Mouse (Mus musculus): ENCODE data around the gene Map3k6. TPM values are rescaled to one million over a fixed set of nuclear protein-coding genes. Genes with fewer than 3 reads are reported as not detected.

Map3k6 gene
- total and polyA plus RNA-seq, 2 experiments from 2014 or later, result 2.7 to 13.8 TPM

DNA sequence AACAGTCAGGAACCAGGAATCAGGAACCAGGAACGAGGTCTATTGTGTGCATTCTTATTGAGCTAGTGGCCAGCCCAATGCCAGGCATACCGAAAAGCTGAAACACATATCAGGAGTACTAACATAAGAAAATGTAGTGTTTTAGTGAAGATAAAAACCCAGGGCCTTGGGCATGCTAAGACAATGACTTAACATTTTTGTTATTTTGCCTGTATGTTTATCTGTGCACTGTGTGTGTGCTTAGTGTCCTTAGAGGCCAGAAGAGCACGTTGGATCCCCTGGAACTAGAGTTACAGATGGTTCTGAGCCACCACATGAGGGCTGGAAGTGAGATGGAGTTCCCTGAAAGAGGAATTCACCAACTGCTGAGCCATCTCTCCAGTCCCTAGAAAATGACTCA is 44.7 kb downstream of the Map3k6 start:
- no peak for ATAC-seq (ENCODE audit: insufficient read depth, low read depth)
- Histone ChIP-seq H3K4me3 (ENCODE audit: low read depth, low read length) (no peak overlapping the region), H3K4me2 (ENCODE audit: low read depth, low read length) (no peak overlapping the region), H3K27me3 (ENCODE audit: control insufficient read depth, insufficient read depth, low read length) (no peaks in the 10 kb centered on the region), H3K9me3 (replicated peaks; ENCODE audit: control insufficient read depth, low read length) (no peaks in the 10 kb centered on the region), H3K27ac (ENCODE audit: low read depth) (no peak overlapping the region), H3K4me1 (ENCODE audit: control insufficient read depth, insufficient read depth) (0 out of 2 replicates have a peak, but pooled peaks cover 6% of the 10 kb centered on the region), H3K9ac (replicated peaks; ENCODE audit: low read depth, low read length) (no peak overlapping the region), H3K36me3 (replicated peaks; ENCODE audit: control insufficient read depth, insufficient read depth, low read length) (no peaks in the 10 kb centered on the region)
- TF ChIP-seq EP300 (IDR thresholded peaks at IDR 0.05; ENCODE audit: low read depth) (no peak), CTCF (IDR thresholded peaks at IDR 0.05; ENCODE audit: low read depth) (no peak)
- no peak for DNase-seq (ENCODE audit: low spot score)
- 65% methylated on average over 3 of the region's 3 CpGs for WGBS

DNA sequence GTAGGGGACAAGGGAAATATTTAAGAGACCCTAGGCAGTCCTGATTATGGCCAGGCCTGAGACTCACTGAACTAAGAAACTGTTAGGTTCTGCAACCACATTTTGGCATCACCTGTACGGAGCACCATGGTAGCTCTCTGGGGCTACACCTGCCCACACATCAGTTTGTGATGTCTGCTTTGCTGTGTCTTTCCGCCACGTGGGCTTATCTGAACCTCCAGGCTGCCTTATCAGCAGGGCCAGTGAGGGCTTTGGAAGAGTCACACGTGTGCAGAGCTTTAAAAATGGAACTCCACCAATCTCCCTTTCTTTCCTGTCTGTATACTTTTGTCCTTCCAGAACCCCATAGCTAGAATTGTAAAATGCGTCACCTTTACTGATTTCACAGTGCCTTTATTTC is 45.3 kb downstream of the Map3k6 start:
- 25% methylated on average over 5 of the region's 5 CpGs for WGBS

DNA sequence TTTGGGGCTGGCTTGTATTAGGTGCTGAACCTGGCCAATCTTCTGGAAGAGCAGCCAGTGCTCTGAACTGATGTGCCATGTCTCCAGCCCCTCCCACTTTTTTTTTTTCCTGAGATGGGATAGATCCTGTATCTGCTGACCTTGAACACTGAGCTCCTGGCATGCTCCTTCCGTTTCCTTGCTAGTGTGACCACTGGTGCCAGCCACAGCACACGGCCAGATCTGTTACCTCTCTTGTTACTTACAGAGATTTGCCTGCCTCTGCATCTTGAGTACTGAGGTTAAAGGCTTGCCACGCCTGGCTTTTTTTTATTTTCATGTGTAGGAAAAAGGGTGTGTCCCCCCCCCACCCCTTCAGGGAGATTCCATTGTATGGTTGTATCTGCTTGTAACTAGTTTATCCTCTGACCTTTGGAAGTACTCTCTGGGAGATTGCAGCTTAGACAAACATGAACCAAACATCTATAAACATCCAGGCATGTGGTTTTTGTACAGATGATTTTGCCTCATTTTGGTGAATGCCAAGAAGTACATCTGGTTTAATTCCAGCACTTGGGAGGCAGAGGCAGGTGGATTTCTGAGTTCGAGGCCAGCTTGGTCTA is 46.0 kb downstream of the Map3k6 start:
- Histone ChIP-seq H3K4me1 (ENCODE audit: control insufficient read depth, insufficient read depth) (0 out of 2 replicates have a peak, but pooled peaks cover 6% of the 10 kb centered on the region), H3K9me3 (replicated peaks; ENCODE audit: control insufficient read depth, low read length) (no peaks in the 10 kb centered on the region), H3K27ac (ENCODE audit: low read depth) (no peak overlapping the region), H3K4me3 (ENCODE audit: low read depth, low read length) (no peak overlapping the region), H3K4me2 (ENCODE audit: low read depth, low read length) (no peak overlapping the region), H3K27me3 (ENCODE audit: control insufficient read depth, insufficient read depth, low read length) (no peaks in the 10 kb centered on the region), H3K36me3 (replicated peaks; ENCODE audit: control insufficient read depth, insufficient read depth, low read length) (no peaks in the 10 kb centered on the region), H3K9ac (replicated peaks; ENCODE audit: low read depth, low read length) (no peak overlapping the region)
- TF ChIP-seq CTCF (IDR thresholded peaks at IDR 0.05; ENCODE audit: low read depth) (no peak), EP300 (IDR thresholded peaks at IDR 0.05; ENCODE audit: low read depth) (no peak)
- DNase-seq (ENCODE audit: low spot score), result no peak
- ATAC-seq (ENCODE audit: insufficient read depth, low read depth), result no peak
- WGBS, result 61% methylated on average over 4 of the region's 4 CpGs

More for the DNA sequence above, 45.3 kb downstream of the Map3k6 start:
- Histone ChIP-seq H3K27me3 (ENCODE audit: control insufficient read depth, insufficient read depth, low read length) (no peaks in the 10 kb centered on the region), H3K9me3 (replicated peaks; ENCODE audit: control insufficient read depth, low read length) (no peaks in the 10 kb centered on the region), H3K9ac (replicated peaks; ENCODE audit: low read depth, low read length) (no peak overlapping the region), H3K4me1 (ENCODE audit: control insufficient read depth, insufficient read depth) (0 out of 2 replicates have a peak, but pooled peaks cover 6% of the 10 kb centered on the region), H3K4me3 (ENCODE audit: low read depth, low read length) (no peak overlapping the region), H3K36me3 (replicated peaks; ENCODE audit: control insufficient read depth, insufficient read depth, low read length) (no peaks in the 10 kb centered on the region), H3K4me2 (ENCODE audit: low read depth, low read length) (no peak overlapping the region), H3K27ac (ENCODE audit: low read depth) (no peak overlapping the region)
- TF ChIP-seq CTCF (IDR thresholded peaks at IDR 0.05; ENCODE audit: low read depth), result no peak
- no peak for TF ChIP-seq EP300 (IDR thresholded peaks at IDR 0.05; ENCODE audit: low read depth)
- ATAC-seq (ENCODE audit: insufficient read depth, low read depth) (peak; percentile 36; the same call in 1 of the 2 replicates), DNase-seq (ENCODE audit: low spot score) (no peak)

DNA sequence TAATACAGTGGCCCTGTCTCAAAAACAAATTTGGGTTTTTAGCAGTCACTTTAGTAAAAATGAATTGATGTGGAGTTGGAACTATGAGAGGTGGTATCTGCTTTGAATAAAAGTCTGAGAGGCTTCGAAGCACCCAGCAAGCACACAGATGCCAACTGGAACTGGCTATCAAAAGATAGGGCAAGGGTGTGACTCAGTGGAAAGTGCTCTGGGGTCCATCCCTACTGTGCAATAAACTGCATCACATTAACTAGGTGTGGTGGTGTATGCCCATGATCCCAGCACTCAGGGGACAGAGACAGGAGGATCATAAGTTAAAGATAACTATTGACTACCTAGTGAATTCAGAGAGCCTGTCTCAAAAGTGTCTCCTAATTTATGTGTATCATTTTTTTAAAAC is 50.6 kb downstream of the Map3k6 start:
- Histone ChIP-seq H3K27ac (ENCODE audit: low read depth) (no peak overlapping the region), H3K4me3 (ENCODE audit: low read depth, low read length) (no peak overlapping the region), H3K9ac (replicated peaks; ENCODE audit: low read depth, low read length) (no peak overlapping the region), H3K4me2 (ENCODE audit: low read depth, low read length) (no peak overlapping the region), H3K4me1 (ENCODE audit: control insufficient read depth, insufficient read depth) (no peaks in the 10 kb centered on the region), H3K9me3 (replicated peaks; ENCODE audit: control insufficient read depth, low read length) (no peaks in the 10 kb centered on the region), H3K36me3 (replicated peaks; ENCODE audit: control insufficient read depth, insufficient read depth, low read length) (peaks cover 27% of the 10 kb centered on the region), H3K27me3 (ENCODE audit: control insufficient read depth, insufficient read depth, low read length) (no peaks in the 10 kb centered on the region)
- 83% methylated on average over 1 of the region's 1 CpGs for WGBS
- no peak for ATAC-seq (ENCODE audit: insufficient read depth, low read depth)
- DNase-seq (ENCODE audit: low spot score), result no peak
- TF ChIP-seq EP300 (IDR thresholded peaks at IDR 0.05; ENCODE audit: low read depth) (no peak), CTCF (IDR thresholded peaks at IDR 0.05; ENCODE audit: low read depth) (no peak)

DNA sequence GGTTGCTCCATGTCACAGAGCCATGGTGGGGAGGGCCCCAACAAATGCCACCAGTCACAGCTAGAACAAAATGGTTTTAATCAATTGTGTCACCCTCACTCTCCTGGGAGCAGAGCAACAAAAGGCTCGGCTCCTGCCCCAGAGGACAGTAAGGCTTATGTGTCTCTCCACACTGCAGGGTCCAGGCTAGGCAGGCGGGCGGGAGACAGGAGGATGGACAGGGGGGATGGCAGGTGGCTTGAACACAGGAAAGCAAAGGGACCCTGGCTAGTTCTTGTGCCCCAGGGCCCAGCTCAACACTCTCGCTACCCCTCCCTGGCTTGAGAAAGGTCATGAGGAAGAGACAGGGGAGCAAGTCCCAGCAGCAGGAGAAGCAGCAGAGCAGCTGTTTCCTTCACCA is 51.8 kb downstream of the Map3k6 start:
- Histone ChIP-seq H3K27me3 (ENCODE audit: control insufficient read depth, insufficient read depth, low read length) (no peaks in the 10 kb centered on the region), H3K4me1 (ENCODE audit: control insufficient read depth, insufficient read depth) (no peaks in the 10 kb centered on the region), H3K9me3 (replicated peaks; ENCODE audit: control insufficient read depth, low read length) (no peaks in the 10 kb centered on the region), H3K9ac (replicated peaks; ENCODE audit: low read depth, low read length) (no peak overlapping the region), H3K27ac (ENCODE audit: low read depth) (no peak overlapping the region), H3K4me2 (ENCODE audit: low read depth, low read length) (no peak overlapping the region), H3K4me3 (ENCODE audit: low read depth, low read length) (no peak overlapping the region), H3K36me3 (replicated peaks; ENCODE audit: control insufficient read depth, insufficient read depth, low read length) (peaks cover 39% of the 10 kb centered on the region)
- ATAC-seq (ENCODE audit: insufficient read depth, low read depth) (no peak), DNase-seq (ENCODE audit: low spot score) (no peak)
- 89% methylated on average over 4 of the region's 4 CpGs for WGBS
- TF ChIP-seq EP300 (IDR thresholded peaks at IDR 0.05; ENCODE audit: low read depth) (no peak), CTCF (IDR thresholded peaks at IDR 0.05; ENCODE audit: low read depth) (no peak)

Measured in heart, postnatal 0 days (tissue).